Mouse (Mus musculus) neural tube, embryonic 13.5 days (tissue): ENCODE results near the gene Cars. TPM values are rescaled to one million over a fixed set of nuclear protein-coding genes. Genes with fewer than 3 reads are reported as not detected.

ENCODE experiments used
- ATAC-seq: fragments of 200-750 bp; cut with Nextera tagmentation; 2 replicates; pipeline ENCODE4 v1.8.0; 2017; ENCODE audit warnings: low read depth, mild to moderate bottlenecking, moderate TSS enrichment, moderate library complexity
- H3K27ac ChIP-seq: fragments of 300-500 bp; sonication (generic); replicated peaks from 2 replicates; pipeline ENCODE4 v1.5.1; 2015; ENCODE audit warnings: moderate library complexity, mild to moderate bottlenecking, inconsistent platforms
- H3K27me3 ChIP-seq: fragments of 300-500 bp; sonication (generic); 2 replicates; pipeline ENCODE4 v1.6.1; 2015; ENCODE audit warnings: mild to moderate bottlenecking, inconsistent platforms
- H3K36me3 ChIP-seq: fragments of 300-500 bp; sonication (generic); 2 replicates; pipeline ENCODE4 v1.6.1; 2015; ENCODE audit warnings: mild to moderate bottlenecking, inconsistent platforms
- H3K4me1 ChIP-seq: fragments of 300-500 bp; sonication (generic); replicated peaks from 2 replicates; pipeline ENCODE4 v1.6.1; 2015; ENCODE audit warnings: inconsistent platforms
- H3K4me2 ChIP-seq: fragments of 300-500 bp; sonication (generic); 2 replicates; pipeline ENCODE4 v1.6.1; 2015; ENCODE audit warnings: inconsistent platforms, mild to moderate bottlenecking, moderate library complexity
- H3K4me3 ChIP-seq: fragments of 300-500 bp; sonication (generic); 2 replicates; pipeline ENCODE4 v1.5.1; 2015; ENCODE audit warnings: mild to moderate bottlenecking, inconsistent platforms
- H3K9ac ChIP-seq: fragments of 300-500 bp; sonication (generic); 2 replicates; pipeline ENCODE4 v1.6.1; 2015; ENCODE audit warnings: moderate library complexity, mild to moderate bottlenecking, inconsistent platforms
- H3K9me3 ChIP-seq: fragments of 300-500 bp; sonication (generic); 2 replicates; pipeline ENCODE4 v1.6.1; 2016; ENCODE audit warnings: inconsistent platforms
- WGBS: fragments of 180-500 bp; shearing (Covaris S2); methylation state at CpG from one replicate; pipeline ENCODE4 v1.1.7; 2015; 5-methylcytosine and 5-hydroxymethylcytosine counted together
- polyA plus RNA-seq: library from polyadenylated mRNA; unstranded; fragments of >200 nt; fragmentation: Nextera tagmentation; extraction: Ambion mirVana; gene quantifications from 2 replicates; pipeline ENCODE4 v1.2.1, GENCODE M21; 2015

Gene Cars
- polyA plus RNA-seq, 1 experiment from 2014 or later = 57.8 TPM

DNA sequence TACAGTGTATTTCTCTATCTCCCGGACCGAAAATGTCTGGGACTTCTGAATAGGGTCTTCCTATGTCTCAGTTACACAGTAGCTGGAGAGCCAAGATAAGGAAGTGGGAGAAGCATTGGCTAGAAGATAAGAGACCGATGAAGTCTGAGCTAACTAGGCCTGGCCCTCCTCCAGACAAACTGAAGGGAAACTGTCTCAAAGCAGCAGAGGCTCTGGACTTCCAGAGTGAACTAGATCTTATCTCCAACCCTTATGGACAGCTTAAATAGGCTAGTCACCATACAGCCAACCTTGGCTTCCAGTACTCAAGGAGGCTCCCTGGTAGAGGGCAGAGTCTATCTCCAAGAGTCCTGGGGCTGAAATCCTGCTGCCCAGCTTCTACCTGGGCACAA, 34.2 kb downstream of the Cars start:
- no peak overlapping the region for H3K9ac ChIP-seq
- no peak overlapping the region for H3K27ac ChIP-seq
- H3K4me1 ChIP-seq = no peaks in the 10 kb centered on the region
- WGBS = 89% methylated on average over 3 of the region's 3 CpGs
- no peaks in the 10 kb centered on the region for H3K9me3 ChIP-seq
- no peaks in the 10 kb centered on the region for H3K27me3 ChIP-seq
- H3K4me3 ChIP-seq = no peak overlapping the region
- H3K36me3 ChIP-seq = peaks cover 98% of the 10 kb centered on the region
- H3K4me2 ChIP-seq = no peak overlapping the region
- ATAC-seq = no peak

DNA sequence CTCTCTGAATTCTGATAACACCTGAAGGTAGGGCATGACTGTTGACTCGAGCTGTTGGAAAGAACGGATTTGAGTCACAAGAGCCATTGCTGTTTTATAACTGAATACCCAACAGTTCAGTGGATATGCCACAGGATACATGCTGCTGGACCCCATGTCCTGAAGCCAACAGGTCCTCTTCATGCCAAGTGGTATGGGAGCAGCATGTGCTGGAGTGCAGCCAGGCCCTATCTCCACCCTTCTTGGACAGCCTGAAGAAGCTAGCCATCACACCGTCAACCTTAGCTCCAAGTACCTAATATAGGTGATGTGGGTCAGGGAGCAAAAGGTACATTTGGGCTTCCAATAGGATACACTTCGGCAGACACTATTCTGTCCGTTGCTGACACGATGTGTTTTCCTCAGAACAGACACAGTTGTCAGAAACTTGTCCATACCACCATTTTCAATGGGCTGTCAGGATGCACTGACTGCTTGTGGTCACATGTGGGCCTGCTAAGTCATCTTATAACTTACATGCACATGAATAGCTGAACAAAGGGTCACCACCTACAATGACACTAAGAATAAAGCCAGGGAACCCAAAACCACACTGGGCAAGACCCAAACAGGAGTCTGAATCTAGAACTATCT, 34.8 kb downstream of the Cars start:
- no peak overlapping the region for H3K4me2 ChIP-seq
- H3K9me3 ChIP-seq = no peaks in the 10 kb centered on the region
- WGBS = 92% methylated on average over 6 of the region's 6 CpGs
- no peaks in the 10 kb centered on the region for H3K4me1 ChIP-seq
- no peak overlapping the region for H3K27ac ChIP-seq
- no peak for ATAC-seq
- no peak overlapping the region for H3K9ac ChIP-seq
- H3K4me3 ChIP-seq = no peak overlapping the region
- peaks cover 98% of the 10 kb centered on the region for H3K36me3 ChIP-seq
- no peaks in the 10 kb centered on the region for H3K27me3 ChIP-seq

DNA sequence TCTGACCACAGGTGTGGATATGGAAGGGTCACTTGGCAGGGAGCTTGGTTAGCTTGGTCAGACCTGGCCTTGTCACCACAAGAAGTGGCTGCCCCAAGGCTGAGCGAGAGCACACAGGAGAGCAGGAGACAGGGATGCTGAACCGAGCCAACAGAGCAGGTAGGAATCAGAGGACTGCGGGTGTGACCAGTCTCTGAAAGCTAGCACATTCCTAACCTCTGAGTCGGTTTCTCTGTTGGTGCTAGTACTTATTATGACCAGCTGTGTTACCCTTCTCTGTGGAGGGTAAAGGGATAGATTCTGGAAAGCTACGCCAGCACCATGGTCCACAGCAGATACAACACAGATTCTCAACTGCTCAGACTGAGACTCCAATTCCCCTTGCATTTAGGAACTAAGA, 36.1 kb downstream of the Cars start:
- Histone ChIP-seq H3K9me3 (no peaks in the 10 kb centered on the region), H3K36me3 (peaks cover 98% of the 10 kb centered on the region), H3K4me1 (no peaks in the 10 kb centered on the region), H3K4me2 (no peak overlapping the region), H3K27ac (no peak overlapping the region), H3K27me3 (no peaks in the 10 kb centered on the region), H3K9ac (no peak overlapping the region), H3K4me3 (no peak overlapping the region)
- WGBS = 96% methylated on average over 5 of the region's 5 CpGs
- no peak for ATAC-seq

DNA sequence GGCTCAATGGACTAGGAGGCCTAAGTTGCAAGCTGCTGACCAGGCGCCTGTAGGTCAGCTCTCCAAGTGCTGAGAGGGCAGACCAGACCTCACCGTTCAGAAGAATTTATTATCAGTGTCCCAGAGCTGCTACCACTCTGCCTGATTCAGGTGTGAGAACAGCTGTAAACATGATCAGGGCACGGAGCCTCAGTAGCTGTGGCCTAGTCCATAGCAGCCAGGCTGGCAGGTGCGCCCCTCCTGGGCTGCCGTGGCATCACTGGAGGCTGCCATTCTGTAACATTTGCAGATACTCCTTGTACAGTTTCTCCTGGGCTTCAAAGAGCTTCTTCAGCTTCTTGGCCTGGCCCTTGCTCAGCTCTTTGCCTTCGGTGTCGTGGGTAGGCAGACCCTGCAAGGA, 42.3 kb downstream of the Cars start:
- Histone ChIP-seq H3K27me3 (no peaks in the 10 kb centered on the region), H3K4me1 (peaks cover 6% of the 10 kb centered on the region), H3K27ac (peak overlapping the region; percentile 62), H3K9me3 (no peaks in the 10 kb centered on the region), H3K4me3 (no peak overlapping the region), H3K9ac (0 out of 2 replicates have a peak overlapping the region, but pooled peaks have one; percentile 2), H3K4me2 (no peak overlapping the region), H3K36me3 (peaks cover 92% of the 10 kb centered on the region)
- 94% methylated on average over 7 of the region's 7 CpGs for WGBS
- ATAC-seq = 0 out of 2 replicates have a peak, but pooled peaks have one; percentile 5

DNA sequence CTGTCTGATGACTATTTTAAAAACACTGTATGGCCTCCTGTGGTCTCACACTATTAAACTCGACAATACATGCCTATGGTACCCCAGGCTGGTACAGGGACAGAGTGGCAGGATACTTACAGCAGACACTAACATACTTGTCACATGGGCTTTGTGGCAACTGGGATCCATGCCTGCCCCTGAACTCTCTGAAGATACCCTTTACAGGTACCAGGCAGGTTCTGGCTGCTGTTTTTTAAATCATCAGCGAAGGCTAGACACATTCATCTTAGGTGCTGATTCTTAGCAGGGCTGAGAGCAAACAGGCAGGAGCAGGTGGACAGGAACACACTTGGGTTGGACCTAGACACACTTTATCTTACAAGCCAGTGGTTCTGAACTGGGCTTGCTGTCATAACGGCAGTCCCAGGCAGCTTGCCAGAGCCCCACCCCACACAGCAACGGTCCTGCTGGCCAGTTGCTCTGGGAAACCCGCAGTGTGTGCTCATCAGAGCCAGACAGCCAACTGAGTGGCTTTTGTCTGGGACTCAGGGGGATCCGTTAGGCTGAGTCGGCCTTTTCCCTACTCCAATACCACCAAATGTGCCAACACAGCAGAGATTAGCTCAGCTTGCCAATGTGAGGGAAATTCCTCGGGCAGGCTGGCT, 42.8 kb downstream of the Cars start:
- peaks cover 6% of the 10 kb centered on the region for H3K4me1 ChIP-seq
- H3K27me3 ChIP-seq = no peaks in the 10 kb centered on the region
- no peaks in the 10 kb centered on the region for H3K9me3 ChIP-seq
- no peak overlapping the region for H3K9ac ChIP-seq
- H3K36me3 ChIP-seq = peaks cover 86% of the 10 kb centered on the region
- H3K27ac ChIP-seq = peak overlapping the region; percentile 62
- no peak overlapping the region for H3K4me3 ChIP-seq
- ATAC-seq = peak; percentile 81
- H3K4me2 ChIP-seq = no peak overlapping the region
- WGBS = 76% methylated on average over 8 of the region's 8 CpGs

DNA sequence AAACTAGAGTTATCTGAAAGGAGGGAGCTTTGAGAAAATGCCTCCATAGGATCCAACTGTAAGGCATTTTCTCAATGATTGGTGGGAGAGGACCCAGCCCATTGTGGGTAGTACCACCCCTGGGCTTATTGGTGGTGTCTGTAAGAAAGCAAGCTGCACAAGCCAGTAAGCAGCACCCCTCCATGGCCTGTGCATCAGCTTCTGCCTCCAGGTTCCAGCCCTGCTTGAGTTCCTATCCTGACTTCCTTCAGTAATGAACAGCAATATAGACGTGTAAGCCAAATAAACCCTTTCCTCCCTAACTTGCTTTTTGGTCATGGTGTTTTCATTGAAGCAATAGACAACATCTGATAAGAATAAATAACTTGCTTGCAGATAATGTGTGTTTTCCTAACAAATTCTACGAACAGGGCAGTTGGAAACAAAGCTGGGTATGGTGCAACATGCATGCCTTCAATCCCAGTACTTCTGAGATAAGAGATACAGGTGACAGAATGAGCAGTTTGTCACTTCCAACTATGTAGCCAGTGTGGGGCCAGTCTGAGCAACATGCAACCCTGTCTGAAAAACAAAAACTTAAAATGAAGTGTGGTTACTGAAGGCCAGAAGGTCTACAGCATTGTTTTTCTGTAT, 50.2 kb downstream of the Cars start:
- Histone ChIP-seq H3K9ac (peak overlapping the region; percentile 77), H3K4me2 (peak overlapping the region; percentile 72), H3K36me3 (peaks cover 21% of the 10 kb centered on the region), H3K27me3 (no peaks in the 10 kb centered on the region), H3K4me3 (peak overlapping the region; percentile 96), H3K4me1 (peaks cover 42% of the 10 kb centered on the region), H3K9me3 (no peaks in the 10 kb centered on the region), H3K27ac (peak overlapping the region; percentile 91)
- ATAC-seq = peak; percentile 12; the same call in 1 of the 2 replicates
- WGBS = 40% methylated on average over 2 of the region's 2 CpGs

DNA sequence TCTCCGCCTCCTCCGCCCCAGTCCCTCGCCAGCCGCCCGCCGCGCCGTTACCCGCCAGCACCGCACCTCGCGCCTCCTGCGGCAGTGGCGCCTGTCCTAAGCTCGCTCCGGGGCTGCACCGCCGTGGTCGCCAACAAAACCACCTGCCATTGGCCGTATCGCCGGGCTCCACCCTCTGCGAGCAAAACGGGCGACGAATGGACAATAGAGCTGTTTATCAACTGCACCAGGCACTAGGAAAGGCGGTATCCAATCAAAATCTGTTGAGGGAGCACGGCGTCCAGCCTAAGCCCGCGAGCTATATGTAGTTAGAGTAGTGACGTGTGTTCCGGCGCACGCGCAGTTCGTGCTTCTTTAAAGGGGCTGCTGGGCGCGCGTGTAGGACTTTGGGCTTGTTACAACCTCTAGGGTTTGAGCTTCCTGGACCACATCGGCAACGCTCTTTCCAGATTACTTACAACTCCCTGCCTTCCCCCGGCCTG, 50.9 kb downstream of the Cars start, which contains the start of gene Nap1l4:
Gene Nap1l4, minus strand, starts transcription at position 131 of the 482 bp plus-strand sequence.
- peak within 1 kb of the TSS; percentile 91 for H3K27ac ChIP-seq
- peak within 1 kb of the TSS; percentile 93 for H3K9ac ChIP-seq
- peak; percentile 99 for ATAC-seq
- H3K4me1 ChIP-seq = peaks cover 44% of the 10 kb centered on the region
- no peaks in the 10 kb centered on the region for H3K9me3 ChIP-seq
- H3K36me3 ChIP-seq = peaks cover 15% of the 10 kb centered on the region; the same call in 1 of the 2 replicates
- under 1% methylated on average over 41 of the region's 43 CpGs for WGBS
- H3K4me3 ChIP-seq = peak within 1 kb of the TSS; percentile 96
- no peaks in the 10 kb centered on the region for H3K27me3 ChIP-seq
- H3K4me2 ChIP-seq = peak within 1 kb of the TSS; percentile 91

DNA sequence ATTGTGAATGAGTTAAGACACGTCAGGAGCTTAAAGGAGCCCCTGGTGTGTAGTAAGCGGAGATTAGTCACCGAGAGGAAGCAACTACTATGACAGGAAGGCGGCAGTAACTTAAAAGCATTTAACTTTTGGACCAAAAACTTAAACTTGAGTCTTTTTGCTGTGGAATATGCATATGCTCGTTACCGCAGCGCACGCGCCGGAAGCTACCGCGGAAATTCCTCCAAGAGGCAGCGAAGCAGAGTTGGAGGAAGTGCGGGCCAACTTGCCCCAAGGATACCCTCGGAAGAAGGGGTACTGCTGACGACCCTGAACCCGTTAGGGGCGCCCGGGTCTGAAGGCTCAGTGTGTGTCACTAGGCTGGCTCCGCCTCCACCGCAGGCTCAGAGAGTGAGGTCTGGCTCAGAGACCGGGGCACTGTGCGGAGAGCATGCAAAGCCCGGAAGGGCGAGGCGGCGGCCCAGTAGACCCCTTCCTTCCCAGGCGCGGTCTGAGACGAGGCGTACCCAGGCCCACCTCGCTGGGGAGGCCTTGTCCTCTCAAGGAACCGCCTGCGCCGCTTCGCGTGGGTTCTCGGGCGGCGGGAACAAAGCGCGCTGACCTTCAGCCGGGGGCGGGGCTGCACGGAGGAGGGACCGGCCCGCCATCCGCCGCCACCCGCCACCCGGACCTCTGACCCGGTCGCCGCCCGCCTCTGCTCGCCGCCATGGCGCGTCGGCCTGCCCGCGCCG, 51.5 kb downstream of the Cars start:
- Histone ChIP-seq H3K27me3 (no peaks in the 10 kb centered on the region), H3K36me3 (peaks cover 15% of the 10 kb centered on the region; the same call in 1 of the 2 replicates), H3K27ac (peak overlapping the region; percentile 90), H3K4me1 (peaks cover 50% of the 10 kb centered on the region), H3K9ac (peak overlapping the region; percentile 93), H3K4me3 (peak overlapping the region; percentile 96), H3K9me3 (no peaks in the 10 kb centered on the region), H3K4me2 (peak overlapping the region; percentile 91)
- under 1% methylated on average over 49 of the region's 63 CpGs for WGBS
- peak; percentile 80 for ATAC-seq

DNA sequence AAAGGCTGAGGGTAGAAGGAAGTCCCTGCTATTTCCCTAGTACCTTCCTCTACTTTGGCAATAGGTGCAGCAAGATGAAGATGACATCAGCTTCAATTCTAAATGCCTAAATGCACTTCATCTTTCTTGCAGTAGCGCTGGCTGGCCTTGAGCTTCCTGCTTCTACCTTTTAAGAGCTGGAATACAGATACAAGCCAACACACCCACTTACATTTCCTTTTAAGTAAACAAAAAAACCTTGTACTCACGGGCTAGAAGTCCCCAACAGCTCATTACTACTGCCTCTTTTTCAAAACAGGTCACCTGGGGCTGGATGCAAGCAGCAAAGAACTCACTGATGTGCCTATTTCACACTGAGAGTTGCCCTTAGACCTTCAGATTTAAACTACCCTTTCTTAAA, 53.3 kb downstream of the Cars start:
- WGBS = 69% methylated on average over 2 of the region's 2 CpGs
- H3K4me1 ChIP-seq = peaks cover 57% of the 10 kb centered on the region
- no peak for ATAC-seq
- H3K36me3 ChIP-seq = 0 out of 2 replicates have a peak, but pooled peaks cover 8% of the 10 kb centered on the region
- H3K4me3 ChIP-seq = no peak overlapping the region
- H3K27ac ChIP-seq = no peak overlapping the region
- H3K9ac ChIP-seq = peak overlapping the region; percentile 43; the same call in 1 of the 2 replicates
- H3K9me3 ChIP-seq = no peaks in the 10 kb centered on the region
- H3K4me2 ChIP-seq = peak overlapping the region; percentile 91; the same call in 1 of the 2 replicates
- H3K27me3 ChIP-seq = no peaks in the 10 kb centered on the region

DNA sequence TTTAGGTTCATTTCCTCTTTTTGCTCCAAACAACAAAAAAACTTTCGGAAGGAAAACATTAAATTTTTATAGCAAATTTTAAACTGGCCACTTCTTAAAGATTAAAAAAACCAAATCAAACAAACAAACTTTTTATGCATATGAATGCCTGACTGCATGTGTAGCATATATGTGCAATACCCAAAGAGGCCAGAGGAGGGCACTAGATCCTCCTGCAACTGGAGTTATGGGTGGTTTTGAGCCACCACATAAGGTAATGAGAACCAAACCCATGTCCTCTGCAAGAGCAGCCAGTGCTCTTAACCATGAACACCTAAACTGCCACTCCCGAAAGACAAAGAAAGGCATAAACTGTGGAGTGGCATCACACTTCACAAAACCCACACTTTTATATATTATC, 55.5 kb downstream of the Cars start:
- Histone ChIP-seq H3K27me3 (no peaks in the 10 kb centered on the region), H3K36me3 (peaks cover 14% of the 10 kb centered on the region), H3K9ac (no peak overlapping the region), H3K27ac (no peak overlapping the region), H3K9me3 (no peaks in the 10 kb centered on the region), H3K4me3 (no peak overlapping the region), H3K4me1 (peaks cover 51% of the 10 kb centered on the region), H3K4me2 (no peak overlapping the region)
- no peak for ATAC-seq
- 91% methylated on average over 2 of the region's 2 CpGs for WGBS

DNA sequence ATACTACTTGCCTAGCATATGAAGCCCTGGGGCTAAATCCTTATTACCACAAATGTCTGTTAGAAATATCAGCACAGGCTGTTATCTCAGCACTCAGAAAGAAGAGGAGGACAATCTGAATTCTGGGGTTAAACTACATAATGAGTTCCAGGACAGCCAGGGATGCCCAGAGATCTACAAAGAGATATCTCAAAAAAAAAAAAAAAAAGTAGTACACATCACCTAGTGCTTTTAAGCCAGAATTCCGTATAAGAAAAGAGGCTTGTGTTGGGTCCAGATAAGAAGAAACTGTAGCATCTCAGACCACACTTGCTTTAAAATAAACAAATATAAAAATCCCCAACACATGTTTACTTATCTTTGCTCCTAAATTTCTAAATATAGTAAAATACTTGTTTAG, 61.2 kb downstream of the Cars start:
- H3K27ac ChIP-seq = no peak overlapping the region
- peaks cover 10% of the 10 kb centered on the region; the same call in 1 of the 2 replicates for H3K4me1 ChIP-seq
- H3K9ac ChIP-seq = no peak overlapping the region
- H3K4me2 ChIP-seq = no peak overlapping the region
- no peaks in the 10 kb centered on the region for H3K27me3 ChIP-seq
- no peak for ATAC-seq
- H3K9me3 ChIP-seq = no peaks in the 10 kb centered on the region
- 83% methylated on average over 1 of the region's 1 CpGs for WGBS
- H3K36me3 ChIP-seq = peaks cover 58% of the 10 kb centered on the region
- H3K4me3 ChIP-seq = no peak overlapping the region
